Mouse (Mus musculus) G1E (cell line): ENCODE results near the gene Pnrc1.

Experiments used
- CTCF ChIP-seq: IDR thresholded peaks from 2 replicates; pipeline ENCODE4 v1.5.1; 2012; ENCODE audit warnings: low read depth, low read length, inconsistent platforms, mixed read lengths
- GATA1 ChIP-seq: IDR thresholded peaks from 2 replicates; pipeline ENCODE4 v1.6.1; 2012; ENCODE audit warnings: borderline replicate concordance, low read length, inconsistent platforms, mixed read lengths
- GATA2 ChIP-seq: IDR thresholded peaks from 2 replicates; pipeline ENCODE4 v1.6.1; 2012; ENCODE audit warnings: low read depth, low read length, inconsistent platforms, borderline replicate concordance
- POLR2AphosphoS5 ChIP-seq: IDR thresholded peaks from 2 replicates; pipeline ENCODE4 v1.6.1; 2012; ENCODE audit warnings: low read depth, low read length, inconsistent platforms; ENCODE audit not compliant: insufficient replicate concordance
- TAL1 ChIP-seq: conservative IDR thresholded peaks from 2 replicates; pipeline ENCODE4 v1.6.1; 2012; ENCODE audit warnings: low read depth, low read length, inconsistent platforms, mixed read lengths

DNA sequence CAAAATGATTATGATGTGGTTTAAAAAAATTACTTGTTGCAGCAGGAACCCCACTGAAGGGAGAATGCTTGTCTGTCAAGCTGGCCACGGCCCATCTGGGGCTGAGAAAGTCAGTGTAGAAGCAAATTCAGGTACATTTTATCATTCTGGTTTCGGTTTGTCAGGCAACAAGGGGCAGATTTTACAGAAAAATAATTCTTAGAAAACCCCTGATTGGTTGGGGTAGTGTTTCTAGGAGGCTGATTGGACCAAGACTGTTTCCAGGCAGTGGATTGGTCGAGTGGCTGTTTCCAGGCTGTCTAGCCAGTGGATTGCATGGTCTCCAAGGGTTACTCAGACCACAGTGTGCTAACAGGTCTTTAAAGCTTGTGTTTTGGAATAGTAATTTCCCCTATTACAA, at the start of gene Pnrc1:
- TF ChIP-seq CTCF: no peak
- no peak for TF ChIP-seq GATA1
- TF ChIP-seq POLR2AphosphoS5: no peak
- no peak for TF ChIP-seq TAL1
- TF ChIP-seq GATA2: no peak
